Mouse (Mus musculus) lung, embryonic 14.5 days (tissue): ENCODE results near the gene Eci1. TPM values are rescaled to one million over a fixed set of nuclear protein-coding genes. Genes with fewer than 3 reads are reported as not detected.
"Not testable (repeated sequence)": the region's sequence is repeated elsewhere in the genome, so short reads cannot be mapped to it uniquely, and the experiment has no call there.

Source experiments
- ATAC-seq: fragments of 200-750 bp; cut with Nextera tagmentation; 2 replicates; pipeline ENCODE4 v1.8.0; 2017; ENCODE audit warnings: mild to moderate bottlenecking, moderate TSS enrichment, moderate library complexity; ENCODE audit not compliant: insufficient read depth
- DNase-seq: peaks from one replicate; pipeline ENCODE4 v3.0.0-alpha.2; 2015
- H3K27ac ChIP-seq: fragments of 300-500 bp; sonication (generic); 2 replicates; pipeline ENCODE4 v1.5.1; 2014; ENCODE audit warnings: low read depth, mild to moderate bottlenecking, moderate library complexity
- H3K27me3 ChIP-seq: fragments of 300-500 bp; sonication (generic); 2 replicates; pipeline ENCODE4 v1.6.1; 2014; ENCODE audit warnings: low read length, control low read depth; ENCODE audit not compliant: insufficient read depth
- H3K36me3 ChIP-seq: fragments of 300-500 bp; sonication (generic); 2 replicates; pipeline ENCODE4 v1.6.1; 2014; ENCODE audit warnings: control low read depth; ENCODE audit not compliant: insufficient read depth
- H3K4me1 ChIP-seq: fragments of 300-500 bp; sonication (generic); 2 replicates; pipeline ENCODE4 v1.6.1; 2014; ENCODE audit warnings: antibody characterized with exemption, control low read depth; ENCODE audit not compliant: insufficient read depth
- H3K4me2 ChIP-seq: fragments of 300-500 bp; sonication (generic); 2 replicates; pipeline ENCODE4 v1.6.1; 2014; ENCODE audit warnings: mild to moderate bottlenecking
- H3K4me3 ChIP-seq: fragments of 300-500 bp; sonication (generic); 2 replicates; pipeline ENCODE4 v1.5.1; 2014; ENCODE audit warnings: low read depth, low read length
- H3K9ac ChIP-seq: fragments of 300-500 bp; sonication (generic); 2 replicates; pipeline ENCODE4 v1.6.1; 2014
- H3K9me3 ChIP-seq: fragments of 300-500 bp; sonication (generic); 2 replicates; pipeline ENCODE4 v1.6.1; 2016; ENCODE audit warnings: low read depth, low read length, control low read depth
- CTCF ChIP-seq: IDR thresholded peaks from 2 replicates; pipeline ENCODE4 v1.5.1; 2016; ENCODE audit warnings: antibody characterized with exemption, low read depth
- WGBS: fragments of 180-500 bp; shearing (Covaris S2); extraction: QIAGEN DNeasy Blood & Tissue Kit; methylation state at CpG from one replicate; pipeline ENCODE4 v1.1.7; 2014; 5-methylcytosine and 5-hydroxymethylcytosine counted together
- polyA plus RNA-seq: library from polyadenylated mRNA; unstranded; fragments of >200 nt; fragmentation: Nextera tagmentation; extraction: Ambion mirVana; gene quantifications from 2 replicates; pipeline ENCODE4 v1.2.1, GENCODE M21; 2014

Gene Eci1
- polyA plus RNA-seq, 1 experiment from 2014 or later, result 80.8 TPM

- peaks cover 48% of the 10 kb centered on the region for H3K36me3 ChIP-seq
- ATAC-seq (no peak), DNase-seq (no peak)
- WGBS, result 96% methylated on average over 6 of the region's 6 CpGs
- no peak for TF ChIP-seq CTCF
- H3K4me3 ChIP-seq, result no peak overlapping the region
- H3K27ac ChIP-seq, result no peak overlapping the region
- no peak overlapping the region for H3K9ac ChIP-seq
- H3K27me3 ChIP-seq, result no peaks in the 10 kb centered on the region
- H3K9me3 ChIP-seq, result no peaks in the 10 kb centered on the region
- H3K4me1 ChIP-seq, result 0 out of 2 replicates have a peak, but pooled peaks cover 5% of the 10 kb centered on the region
- no peak overlapping the region for H3K4me2 ChIP-seq
Measured at GRCm38 (mm10) chr17:24451220-24451619, 24.8 kb downstream of the Eci1 start.

- TF ChIP-seq CTCF, result no peak
- H3K4me1 ChIP-seq, result 0 out of 2 replicates have a peak, but pooled peaks cover 5% of the 10 kb centered on the region
- no peak overlapping the region for H3K27ac ChIP-seq
- no peak for DNase-seq
- no peak overlapping the region for H3K9ac ChIP-seq
- H3K36me3 ChIP-seq, result peaks cover 27% of the 10 kb centered on the region
- 73% methylated on average over 2 of the region's 2 CpGs for WGBS
- no peak overlapping the region for H3K4me3 ChIP-seq
- H3K27me3 ChIP-seq, result no peaks in the 10 kb centered on the region
- ATAC-seq, result no peak
- H3K9me3 ChIP-seq, result no peaks in the 10 kb centered on the region
- peak overlapping the region; percentile 59 for H3K4me2 ChIP-seq
Measured at GRCm38 (mm10) chr17:24453372-24453771, 26.9 kb downstream of the Eci1 start.

GRCm38 (mm10) chr17:24454218-24454755, 27.8 kb downstream of the Eci1 start:
- TF ChIP-seq CTCF, result no peak
- peak overlapping the region; percentile 94 for H3K9ac ChIP-seq
- no peaks in the 10 kb centered on the region for H3K27me3 ChIP-seq
- H3K4me3 ChIP-seq, result peak overlapping the region; percentile 91
- no peaks in the 10 kb centered on the region for H3K9me3 ChIP-seq
- H3K27ac ChIP-seq, result peak overlapping the region; percentile 98
- H3K36me3 ChIP-seq, result peaks cover 18% of the 10 kb centered on the region
- H3K4me2 ChIP-seq, result peak overlapping the region; percentile 59
- no peak for DNase-seq
- WGBS, result 4% methylated on average over 14 of the region's 14 CpGs
- 0 out of 2 replicates have a peak, but pooled peaks cover 5% of the 10 kb centered on the region for H3K4me1 ChIP-seq
- ATAC-seq, result no peak

- Histone ChIP-seq H3K4me2 (peak overlapping the region; percentile 59), H3K9ac (peak overlapping the region; percentile 94), H3K9me3 (no peaks in the 10 kb centered on the region), H3K4me3 (peak overlapping the region; percentile 91), H3K4me1 (0 out of 2 replicates have a peak, but pooled peaks cover 5% of the 10 kb centered on the region), H3K27me3 (no peaks in the 10 kb centered on the region), H3K27ac (peak overlapping the region; percentile 98), H3K36me3 (peaks cover 11% of the 10 kb centered on the region)
- ATAC-seq, result peak; percentile 94
- under 1% methylated on average over 67 of the region's 67 CpGs for WGBS
- DNase-seq, result peak; percentile 100
- peak; percentile 32; the same call in 1 of the 2 replicates for TF ChIP-seq CTCF
Measured at GRCm38 (mm10) chr17:24454756-24455522, 28.5 kb downstream of the Eci1 start.

- peak overlapping the region; percentile 58 for H3K27ac ChIP-seq
- H3K4me2 ChIP-seq, result peak overlapping the region; percentile 46
- H3K9me3 ChIP-seq, H3K27me3 ChIP-seq, H3K36me3 ChIP-seq, DNase-seq, H3K4me1 ChIP-seq, H3K9ac ChIP-seq, ATAC-seq: not testable (repeated sequence)
- WGBS, result 46% methylated on average over 10 of the region's 10 CpGs
- peak overlapping the region; percentile 91 for H3K4me3 ChIP-seq
- peak; percentile 3; the same call in 1 of the 2 replicates for TF ChIP-seq CTCF
Measured at GRCm38 (mm10) chr17:24455523-24456206, 29.2 kb downstream of the Eci1 start.

- no peaks in the 10 kb centered on the region for H3K9me3 ChIP-seq
- H3K27ac ChIP-seq, result no peak overlapping the region
- H3K4me3 ChIP-seq, result no peak overlapping the region
- H3K27me3 ChIP-seq, result no peaks in the 10 kb centered on the region
- TF ChIP-seq CTCF, result peak; percentile 58
- no peaks in the 10 kb centered on the region for H3K36me3 ChIP-seq
- H3K4me1 ChIP-seq, result no peaks in the 10 kb centered on the region
- DNase-seq (peak; percentile 72), ATAC-seq (no peak)
- H3K4me2 ChIP-seq, result no peak overlapping the region
- no peak overlapping the region for H3K9ac ChIP-seq
- 64% methylated on average over 2 of the region's 2 CpGs for WGBS
Measured at GRCm38 (mm10) chr17:24461580-24461979, 35.1 kb downstream of the Eci1 start.

- H3K4me2 ChIP-seq, result no peak overlapping the region
- no peaks in the 10 kb centered on the region for H3K4me1 ChIP-seq
- no peak overlapping the region for H3K9ac ChIP-seq
- TF ChIP-seq CTCF, result no peak
- no peaks in the 10 kb centered on the region for H3K36me3 ChIP-seq
- no peak overlapping the region for H3K27ac ChIP-seq
- no peak overlapping the region for H3K4me3 ChIP-seq
- H3K9me3 ChIP-seq, result no peaks in the 10 kb centered on the region
- H3K27me3 ChIP-seq, result no peaks in the 10 kb centered on the region
- ATAC-seq (no peak), DNase-seq (no peak)
- 58% methylated on average over 1 of the region's 1 CpGs for WGBS
Measured at GRCm38 (mm10) chr17:24462932-24463331, 36.5 kb downstream of the Eci1 start.
